In the genomic region with DNA sequence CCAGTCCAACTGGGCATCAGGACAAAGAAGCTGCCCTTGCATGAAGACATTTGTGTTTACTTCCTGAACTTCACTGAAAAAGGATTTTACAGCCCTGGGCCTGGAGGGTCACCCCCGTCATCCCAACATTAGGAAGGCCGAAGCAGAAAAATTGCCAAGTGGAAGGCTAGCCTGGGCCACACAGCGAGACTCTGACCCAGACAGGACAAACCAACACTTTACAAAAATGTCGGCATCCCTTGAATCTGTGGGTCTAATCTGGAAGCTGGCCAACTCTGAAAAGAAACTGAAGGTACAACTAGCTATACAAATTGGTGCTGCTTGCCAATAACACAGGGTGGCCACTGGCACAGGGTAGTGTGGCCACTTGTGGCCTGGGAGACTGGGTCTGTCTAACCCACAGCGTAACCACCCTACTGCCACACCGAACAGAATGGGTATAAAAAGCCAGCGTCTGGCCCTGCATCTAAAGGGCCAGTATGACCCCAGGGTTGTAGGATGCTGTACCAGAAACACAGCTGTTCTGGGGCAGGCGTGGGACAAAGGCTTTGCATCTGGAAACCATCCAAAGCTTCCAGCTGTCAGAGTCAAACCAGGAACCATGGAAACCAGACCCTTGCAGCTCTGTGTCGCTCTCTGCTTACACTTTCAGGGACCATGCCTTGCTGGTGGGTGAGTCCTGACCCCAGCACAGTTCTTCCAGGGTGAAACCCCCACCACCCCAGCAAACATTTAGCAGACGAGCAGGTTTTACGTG, we compare ENCODE assay signal across 7 mouse cellular contexts. TPM values are rescaled to one million over a fixed set of nuclear protein-coding genes. Genes with fewer than 3 reads are reported as not detected.
DNase-seq lines count a peak whose midpoint lies in the region; ATAC-seq and TF ChIP-seq lines count a peak whose summit lies in the region.

No protein-coding gene starts in this region.

- no peak for TF ChIP-seq CTCF in E14TG2a.4 (conservative IDR thresholded peaks at IDR 0.05; ENCODE audit: low read length)
- no peak for TF ChIP-seq CTCF in midbrain, postnatal 0 days (IDR thresholded peaks at IDR 0.05)

- peak overlapping the region; percentile 82 for H3K27ac ChIP-seq in intestine, embryonic 16.5 days (ENCODE audit: low read length)
- no peak overlapping the region for H3K27ac ChIP-seq in midbrain, postnatal 0 days (ENCODE audit: low read depth, low read length)

- no peaks in the 10 kb centered on the region for H3K27me3 ChIP-seq in E14TG2a.4 (ENCODE audit: insufficient read depth, low read length)
- no peaks in the 10 kb centered on the region for H3K27me3 ChIP-seq in intestine, embryonic 16.5 days (replicated peaks; ENCODE audit: control insufficient read depth, insufficient read depth, low read length)
- H3K27me3 ChIP-seq in midbrain, postnatal 0 days (ENCODE audit: insufficient read depth, low read length), result no peaks in the 10 kb centered on the region

- intact Hi-C loops in gastrocnemius, postnatal 14 days (cut with DNase I; ENCODE audit: low total_unique reads), result no loop called here
- intact Hi-C loops in left cerebral cortex, postnatal 25 days (cut with DNase I), result loop anchor here (2.0 kb wide), 1 partner anchor 15 kb away; no protein-coding TSS in a partner anchor

- peak overlapping the region; percentile 91 for H3K4me3 ChIP-seq in E14TG2a.4 (replicated peaks; ENCODE audit: low read length)
- H3K4me3 ChIP-seq in intestine, embryonic 16.5 days (ENCODE audit: low read length), result peak overlapping the region; percentile 18
- no peak overlapping the region for H3K4me3 ChIP-seq in midbrain, postnatal 0 days (ENCODE audit: low read depth, low read length)

- H3K36me3 ChIP-seq in E14TG2a.4 (ENCODE audit: insufficient read depth, low read length), result peaks cover 49% of the 10 kb centered on the region
- no peaks in the 10 kb centered on the region for H3K36me3 ChIP-seq in intestine, embryonic 16.5 days (ENCODE audit: control insufficient read depth, insufficient read depth, low read length)
- no peaks in the 10 kb centered on the region for H3K36me3 ChIP-seq in midbrain, postnatal 0 days (ENCODE audit: insufficient read depth, low read length)

- peak; percentile 20 for DNase-seq in NIH3T3 (ENCODE audit: low read depth)
- DNase-seq in gastrocnemius, postnatal 14 days, result peak; percentile 51
- DNase-seq in midbrain, postnatal 0 days (ENCODE audit: low spot score), result peak; percentile 76
- DNase-seq in adrenal gland, postnatal 36 days, result no peak
- no peak for DNase-seq in left cerebral cortex, postnatal 25 days (ENCODE audit: low spot score in 2 of 2)

- peak overlapping the region; percentile 32 for H3K9ac ChIP-seq in intestine, embryonic 16.5 days (ENCODE audit: low read depth, low read length)
- H3K9ac ChIP-seq in midbrain, postnatal 0 days (replicated peaks; ENCODE audit: low read length, poor library complexity, severe bottlenecking), result no peak overlapping the region

- H3K4me1 ChIP-seq in E14TG2a.4 (replicated peaks; ENCODE audit: low read depth, low read length), result peaks cover 29% of the 10 kb centered on the region
- peaks cover 14% of the 10 kb centered on the region for H3K4me1 ChIP-seq in intestine, embryonic 16.5 days (ENCODE audit: control insufficient read depth, insufficient read depth, low read length)
- no peaks in the 10 kb centered on the region for H3K4me1 ChIP-seq in midbrain, postnatal 0 days (ENCODE audit: insufficient read depth, low read length)

- H3K4me2 ChIP-seq in intestine, embryonic 16.5 days (ENCODE audit: low read depth, low read length), result peak overlapping the region; percentile 38
- H3K4me2 ChIP-seq in midbrain, postnatal 0 days (ENCODE audit: low read depth, low read length, poor library complexity, severe bottlenecking), result no peak overlapping the region

- ATAC-seq in intestine, embryonic 16.5 days, result peak; percentile 74
- ATAC-seq in midbrain, postnatal 0 days (ENCODE audit: low FRiP score), result peak; percentile 52

- WGBS in intestine, embryonic 16.5 days, result 36% methylated on average over 11 of the region's 11 CpGs
- 56% methylated on average over 11 of the region's 11 CpGs for WGBS in midbrain, postnatal 0 days

- H3K9me3 ChIP-seq in E14TG2a.4 (ENCODE audit: low read length), result peaks cover 48% of the 10 kb centered on the region
- no peaks in the 10 kb centered on the region for H3K9me3 ChIP-seq in intestine, embryonic 16.5 days (ENCODE audit: control insufficient read depth, low read length)
- H3K9me3 ChIP-seq in midbrain, postnatal 0 days (ENCODE audit: low read length), result no peaks in the 10 kb centered on the region

RNA-seq across cellular contexts. Expression of a gene that starts 7.2 kb away (rescaled TPM):
- 10 to 100 TPM in 1 of 2 experiments, 1 to 10 TPM in 1; 7.9 to 10.7 TPM for total RNA-seq in gastrocnemius, postnatal 14 days (2021)
- 25.7 and 27.4 TPM in 2 replicates for polyA plus RNA-seq in intestine, embryonic 16.5 days (2015; fragmentation: Nextera tagmentation; extraction: Ambion mirVana)
- total RNA-seq in midbrain, postnatal 0 days (2014; rRNA removed), result 18.3 and 22.7 TPM in 2 replicates
- 14.3 and 14.9 TPM in 2 replicates for polyA plus RNA-seq in midbrain, postnatal 0 days (2015; fragmentation: Nextera tagmentation; extraction: Ambion mirVana)
- total RNA-seq in adrenal gland, postnatal 36 days (2021), result 10 to 100 TPM; 19.9 to 24.0 TPM
- total RNA-seq in left cerebral cortex, postnatal 25 days (2021), result 10 to 100 TPM; 14.7 to 20.0 TPM

RNA-seq across cellular contexts. Expression of a gene that starts 37.4 kb away (rescaled TPM):
- 100 to 1,000 TPM; 423 to 456 TPM for total RNA-seq in gastrocnemius, postnatal 14 days (2021)
- polyA plus RNA-seq in intestine, embryonic 16.5 days (2015; fragmentation: Nextera tagmentation; extraction: Ambion mirVana), result 467 and 488 TPM in 2 replicates
- total RNA-seq in midbrain, postnatal 0 days (2014; rRNA removed), result 221 and 257 TPM in 2 replicates
- polyA plus RNA-seq in midbrain, postnatal 0 days (2015; fragmentation: Nextera tagmentation; extraction: Ambion mirVana), result 513 and 552 TPM in 2 replicates
- total RNA-seq in adrenal gland, postnatal 36 days (2021), result 100 to 1,000 TPM; 372 to 422 TPM
- 100 to 1,000 TPM; 265 to 268 TPM for total RNA-seq in left cerebral cortex, postnatal 25 days (2021)

RNA-seq across cellular contexts. Expression of a gene that starts 37.5 kb away (rescaled TPM):
- 1 to 10 TPM; 6.7 to 7.9 TPM for total RNA-seq in gastrocnemius, postnatal 14 days (2021)
- polyA plus RNA-seq in intestine, embryonic 16.5 days (2015; fragmentation: Nextera tagmentation; extraction: Ambion mirVana), result 39.5 and 42.3 TPM in 2 replicates
- total RNA-seq in midbrain, postnatal 0 days (2014; rRNA removed), result 66.0 and 66.8 TPM in 2 replicates
- 27.0 and 29.3 TPM in 2 replicates for polyA plus RNA-seq in midbrain, postnatal 0 days (2015; fragmentation: Nextera tagmentation; extraction: Ambion mirVana)
- total RNA-seq in adrenal gland, postnatal 36 days (2021), result 10 to 100 TPM; 20.5 to 24.0 TPM
- 10 to 100 TPM; 25.4 to 25.6 TPM for total RNA-seq in left cerebral cortex, postnatal 25 days (2021)

Comparison
In these comparisons a context has a peak if more than half of its experiments do, and no peak if none do; other contexts are left out.
1. DNase-seq: peak in NIH3T3 (single experiment), gastrocnemius, postnatal 14 days (single experiment) and midbrain, postnatal 0 days (single experiment); none in adrenal gland, postnatal 36 days (0 of 2) and left cerebral cortex, postnatal 25 days (0 of 2).